8 mouse cellular contexts compared by ENCODE assay signal in genomic region chr16:78375821-78376691, GRCm38 (mm10). TPM values are rescaled to one million over a fixed set of nuclear protein-coding genes. Genes with fewer than 3 reads are reported as not detected.
DNase-seq lines count a peak whose midpoint lies in the region; ATAC-seq and TF ChIP-seq lines count a peak whose summit lies in the region.

No protein-coding gene starts in this region.

- peak overlapping the region; percentile 96 for H3K4me3 ChIP-seq in forebrain, embryonic 15.5 days
- H3K4me3 ChIP-seq in hindbrain, embryonic 10.5 days, result peak overlapping the region; percentile 70

- H3K4me2 ChIP-seq in forebrain, embryonic 15.5 days (replicated peaks), result peak overlapping the region; percentile 63

- peak overlapping the region; percentile 71 for H3K9ac ChIP-seq in forebrain, embryonic 15.5 days (replicated peaks)

- H3K36me3 ChIP-seq in forebrain, embryonic 15.5 days, result no peaks in the 10 kb centered on the region
- H3K36me3 ChIP-seq in hindbrain, embryonic 10.5 days, result peaks cover 18% of the 10 kb centered on the region

- peak; percentile 53 for DNase-seq in ES-CJ7 (ENCODE audit: low read depth, low spot score)
- DNase-seq in brain, embryonic 14.5 days (ENCODE audit: low read depth), result peak; percentile 69
- peak; percentile 76 for DNase-seq in hindbrain, embryonic 10.5 days (ENCODE audit: low spot score)
- DNase-seq in layer of hippocampus, postnatal 14 days (ENCODE audit: low spot score in 2 of 2), result peak; percentile 24 to 26
- DNase-seq in lung, postnatal 36 days, result peak; percentile 75
- DNase-seq in ovary, postnatal 36 days (ENCODE audit: low spot score), result peak; percentile 58
- DNase-seq in thymus, postnatal 36 days, result peak; percentile 63 to 74

- peaks cover 5% of the 10 kb centered on the region for H3K4me1 ChIP-seq in forebrain, embryonic 15.5 days
- peaks cover 22% of the 10 kb centered on the region for H3K4me1 ChIP-seq in hindbrain, embryonic 10.5 days (replicated peaks)

- TF ChIP-seq POLR2A in brain, embryonic 14.5 days (IDR thresholded peaks at IDR 0.05; ENCODE audit: borderline replicate concordance, extremely low read depth, insufficient read depth, insufficient read length, poor library complexity, severe bottlenecking), result no peak

- no peak for TF ChIP-seq CTCF in brain, embryonic 14.5 days (IDR thresholded peaks at IDR 0.05; ENCODE audit: borderline replicate concordance, extremely low read depth, insufficient read depth, insufficient read length)

- no peaks in the 10 kb centered on the region for H3K9me3 ChIP-seq in forebrain, embryonic 15.5 days
- no peaks in the 10 kb centered on the region for H3K9me3 ChIP-seq in hindbrain, embryonic 10.5 days

- ATAC-seq in forebrain, embryonic 15.5 days (replicated peaks), result peak; percentile 62

- H3K27ac ChIP-seq in forebrain, embryonic 15.5 days (replicated peaks), result peak overlapping the region; percentile 36; the same call in 1 of the 2 replicates
- peak overlapping the region; percentile 94 for H3K27ac ChIP-seq in hindbrain, embryonic 10.5 days

- WGBS in forebrain, embryonic 15.5 days, result under 1% methylated on average over 99 of the region's 100 CpGs
- 2% methylated on average over 100 of the region's 100 CpGs for WGBS in hindbrain, embryonic 10.5 days

- no peaks in the 10 kb centered on the region for H3K27me3 ChIP-seq in forebrain, embryonic 15.5 days
- H3K27me3 ChIP-seq in hindbrain, embryonic 10.5 days (ENCODE audit: insufficient read depth, poor library complexity, severe bottlenecking), result no peaks in the 10 kb centered on the region

RNA-seq across cellular contexts. Expression of gene Btg3, which starts 0.9 kb away (rescaled TPM):
- polyA plus RNA-seq in brain, embryonic 14.5 days (2012; rRNA removed), result 8.2 and 8.4 TPM in 2 replicates
- 25.5 and 27.6 TPM in 2 replicates for polyA plus RNA-seq in forebrain, embryonic 15.5 days (2015; fragmentation: Nextera tagmentation; extraction: Ambion mirVana)
- polyA plus RNA-seq in hindbrain, embryonic 10.5 days (2016; fragmentation: Nextera tagmentation; extraction: Ambion mirVana), result 39.9 and 42.1 TPM in 2 replicates
- 10 to 100 TPM in 1 of 2 experiments, 1 to 10 TPM in 1; 8.8 to 10.8 TPM for total RNA-seq in layer of hippocampus, postnatal 14 days (2021)

Comparison
In these comparisons a context has a peak if more than half of its experiments do, and no peak if none do; other contexts are left out.
1. Peak in every context shown above with its lines: DNase-seq, ATAC-seq, H3K4me3 ChIP-seq and H3K27ac ChIP-seq.
2. DNase-seq: peak in every context shown above with its lines; median percentile 76 in hindbrain, embryonic 10.5 days; 75 in lung, postnatal 36 days; 69 in brain, embryonic 14.5 days; 68 in thymus, postnatal 36 days; 58 in ovary, postnatal 36 days; 53 in ES-CJ7; 25 in layer of hippocampus, postnatal 14 days.